Mouse (Mus musculus): Measurements from ENCODE around the gene Hist1h4a. TPM values are rescaled to one million over a fixed set of nuclear protein-coding genes. Genes with fewer than 3 reads are reported as not detected.
"Not testable (repeated sequence)": the region's sequence is repeated elsewhere in the genome, so short reads cannot be mapped to it uniquely, and the experiment has no call there.

The Hist1h4a gene
- polyA plus RNA-seq, 1 experiment: 13.1 TPM

GRCm38 (mm10) chr13:23724239-23724638, 36.8 kb downstream of the Hist1h4a start:
- 91% methylated on average over 4 of the region's 4 CpGs for WGBS

GRCm38 (mm10) chr13:23717593-23718245, 43.3 kb downstream of the Hist1h4a start:
- WGBS: 24% methylated on average over 2 of the region's 2 CpGs
- DNase-seq (ENCODE audit: low read depth, low spot score): not testable (repeated sequence)

More at GRCm38 (mm10) chr13:23724239-23724638, 36.8 kb downstream of the Hist1h4a start:
- no peak for DNase-seq (ENCODE audit: low read depth, low spot score)

DNA sequence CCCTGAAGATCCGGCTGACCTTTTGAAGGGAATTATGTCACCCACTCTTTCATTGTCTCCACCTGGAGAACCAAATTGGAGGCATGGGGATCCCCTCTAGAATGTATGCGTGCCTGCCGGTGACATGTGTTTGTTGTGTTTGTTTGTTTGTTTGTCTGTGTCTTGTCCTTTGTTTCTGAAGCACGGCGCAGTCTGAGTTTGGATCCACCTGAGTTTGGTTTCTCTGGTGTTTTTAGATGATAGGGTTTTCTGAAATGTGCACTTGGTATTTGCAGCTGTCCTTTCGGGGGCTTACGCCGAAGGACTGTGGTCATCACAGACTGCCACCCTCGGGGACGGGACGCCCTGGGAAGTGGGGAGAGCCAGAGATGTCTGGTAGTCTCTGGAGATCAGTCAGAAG, 43.9 kb downstream of the Hist1h4a start:
- no peak for DNase-seq (ENCODE audit: low read depth, low spot score)
- WGBS: 70% methylated on average over 11 of the region's 11 CpGs

GRCm38 (mm10) chr13:23716261-23717042, 44.6 kb downstream of the Hist1h4a start:
- DNase-seq (ENCODE audit: low read depth, low spot score): no peak
- WGBS: 78% methylated on average over 5 of the region's 5 CpGs

Other genes starting within 250 kb of the Hist1h4a start
- gene Hist1h4h, start 230.2 kb downstream of the Hist1h4a start, polyA plus RNA-seq (2012; rRNA removed): 27.9 and 42.9 TPM in 2 replicates
- gene Hist1h2af, start 227.3 kb downstream of the Hist1h4a start, polyA plus RNA-seq (2012; rRNA removed): 64.4 and 250 TPM in 2 replicates
- 30.9 and 39.2 TPM in 2 replicates for gene Hist1h3g, start 225.8 kb downstream of the Hist1h4a start, polyA plus RNA-seq (2012; rRNA removed)
- 5.2 and 6.8 TPM in 2 replicates for gene Hist1h2bh, start 217.8 kb downstream of the Hist1h4a start, polyA plus RNA-seq (2012; rRNA removed)
- 5.9 and 7.1 TPM in 2 replicates for gene Hist1h3f, start 217.2 kb downstream of the Hist1h4a start, polyA plus RNA-seq (2012; rRNA removed)
- gene Hist1h4f, start 209.6 kb downstream of the Hist1h4a start, polyA plus RNA-seq (2012; rRNA removed): 27.0 and 31.0 TPM in 2 replicates
- gene Hist1h1d, start 208.0 kb downstream of the Hist1h4a start, polyA plus RNA-seq (2012; rRNA removed): 0.40 and 0.43 TPM in 2 replicates
- gene Hist1h3e, start 198.9 kb downstream of the Hist1h4a start, polyA plus RNA-seq (2012; rRNA removed): 29.4 and 30.0 TPM in 2 replicates
- gene Hist1h2ae, start 190.0 kb downstream of the Hist1h4a start, polyA plus RNA-seq (2012; rRNA removed): 8.9 and 10.5 TPM in 2 replicates
- 29.0 and 42.0 TPM in 2 replicates for gene Hist1h2bg, start 189.8 kb downstream of the Hist1h4a start, polyA plus RNA-seq (2012; rRNA removed)
- 9.1 and 18.1 TPM in 2 replicates for gene Hist1h2bf, start 187.0 kb downstream of the Hist1h4a start, polyA plus RNA-seq (2012; rRNA removed)
- 3.6 and 7.5 TPM in 2 replicates for gene Hist1h2ad, start 186.8 kb downstream of the Hist1h4a start, polyA plus RNA-seq (2012; rRNA removed)
- 9.5 and 13.9 TPM in 2 replicates for gene Hist1h3d, start 185.5 kb downstream of the Hist1h4a start, polyA plus RNA-seq (2012; rRNA removed)
- 13.6 and 13.7 TPM in 2 replicates for gene Hist1h4d, start 179.6 kb downstream of the Hist1h4a start, polyA plus RNA-seq (2012; rRNA removed)
- gene Hist1h2be, start 140.1 kb downstream of the Hist1h4a start, polyA plus RNA-seq (2012; rRNA removed): 1.9 and 2.5 TPM in 2 replicates
- 2.7 and 3.1 TPM in 2 replicates for gene Hist1h1e, start 138.7 kb downstream of the Hist1h4a start, polyA plus RNA-seq (2012; rRNA removed)
- 1.2 TPM in 2 replicates for gene Hist1h2ac, start 77.3 kb downstream of the Hist1h4a start, polyA plus RNA-seq (2012; rRNA removed)
- gene Hist1h2bc, start 77.0 kb downstream of the Hist1h4a start, polyA plus RNA-seq (2012; rRNA removed): 279 and 296 TPM in 2 replicates
- not detected in 2 replicates for gene Hist1h1t, start 65.4 kb downstream of the Hist1h4a start, polyA plus RNA-seq (2012; rRNA removed)
- 16.9 and 21.6 TPM in 2 replicates for gene Hist1h4c, start 62.8 kb downstream of the Hist1h4a start, polyA plus RNA-seq (2012; rRNA removed)
- gene Hfe, start 50.4 kb downstream of the Hist1h4a start, polyA plus RNA-seq (2012; rRNA removed): 6.3 and 7.7 TPM in 2 replicates
- 50.3 and 59.2 TPM in 2 replicates for gene Hist1h1c, start 22.4 kb downstream of the Hist1h4a start, polyA plus RNA-seq (2012; rRNA removed)
- gene Hist1h3c, start 15.6 kb downstream of the Hist1h4a start, polyA plus RNA-seq (2012; rRNA removed): 19.7 and 24.7 TPM in 2 replicates
- 13.5 and 18.0 TPM in 2 replicates for gene Hist1h2bb, start 14.5 kb downstream of the Hist1h4a start, polyA plus RNA-seq (2012; rRNA removed)
- 17.4 and 19.2 TPM in 2 replicates for gene Hist1h2ab, start 10.1 kb downstream of the Hist1h4a start, polyA plus RNA-seq (2012; rRNA removed)
- 22.1 and 33.6 TPM in 2 replicates for gene Hist1h3b, start 9.0 kb downstream of the Hist1h4a start, polyA plus RNA-seq (2012; rRNA removed)
- gene Hist1h4b, start 4.2 kb downstream of the Hist1h4a start, polyA plus RNA-seq (2012; rRNA removed): 18.1 and 21.3 TPM in 2 replicates
- gene Hist1h3a, start 1.2 kb upstream of the Hist1h4a start, polyA plus RNA-seq (2012; rRNA removed): 16.1 and 17.5 TPM in 2 replicates
- 1.3 and 1.4 TPM in 2 replicates for gene Hist1h1a, start 2.4 kb upstream of the Hist1h4a start, polyA plus RNA-seq (2012; rRNA removed)
- gene Trim38, start 8.7 kb upstream of the Hist1h4a start, polyA plus RNA-seq (2012; rRNA removed): 0.71 and 4.1 TPM in 2 replicates
- 0.07 TPM in 1 of 2 replicates, not detected in the other for gene Slc17a2, start 45.8 kb upstream of the Hist1h4a start, polyA plus RNA-seq (2012; rRNA removed)
- not detected in 2 replicates for gene Slc17a3, start 78.2 kb upstream of the Hist1h4a start, polyA plus RNA-seq (2012; rRNA removed)
- not detected in 2 replicates for gene Slc17a1, start 106.5 kb upstream of the Hist1h4a start, polyA plus RNA-seq (2012; rRNA removed)
- gene Slc17a4, start 153.8 kb upstream of the Hist1h4a start, polyA plus RNA-seq (2012; rRNA removed): 29.5 and 45.4 TPM in 2 replicates
- gene Hist1h2ba, start 172.9 kb upstream of the Hist1h4a start, polyA plus RNA-seq (2012; rRNA removed): not detected in 2 replicates
- not detected in 2 replicates for gene Hist1h2aa, start 173.2 kb upstream of the Hist1h4a start, polyA plus RNA-seq (2012; rRNA removed)
- gene Scgn, start 230.0 kb upstream of the Hist1h4a start, polyA plus RNA-seq (2012; rRNA removed): 3.7 and 5.5 TPM in 2 replicates